Mouse (Mus musculus): ENCODE measurements around the gene Xpr1. TPM values are rescaled to one million over a fixed set of nuclear protein-coding genes. Genes with fewer than 3 reads are reported as not detected.
A peak's percentile ranks its signal among the peaks of the same experiment; 100 is the strongest.

Gene Xpr1
- polyA plus RNA-seq, 1 experiment = 8.7 TPM

- Histone ChIP-seq H3K4me3 (peak overlapping the region; percentile 21), H3ac (ENCODE audit: control insufficient read depth, insufficient read length) (no peak overlapping the region), H3K27me3 (ENCODE audit: control insufficient read depth, insufficient read depth, insufficient read length) (no peaks in the 10 kb centered on the region), H3K4me2 (ENCODE audit: low read depth) (no peak overlapping the region), H3K36me3 (ENCODE audit: control insufficient read depth, insufficient read depth) (no peaks in the 10 kb centered on the region), H3K79me2 (ENCODE audit: control insufficient read depth, insufficient read depth) (no peaks in the 10 kb centered on the region)
- no peak for TF ChIP-seq POLR2AphosphoS2 (IDR thresholded peaks at IDR 0.05; ENCODE audit: insufficient read length, low read depth)
- TF ChIP-seq TCF3 (IDR thresholded peaks at IDR 0.05; ENCODE audit: insufficient read length, low read depth) = no peak
- no peak for TF ChIP-seq CEBPB (IDR thresholded peaks at IDR 0.05; ENCODE audit: insufficient read depth, poor library complexity, severe bottlenecking)
- no peak for TF ChIP-seq POLR2A (IDR thresholded peaks at IDR 0.05; ENCODE audit: insufficient read length, low read depth)
- TF ChIP-seq USF1 (IDR thresholded peaks at IDR 0.05; ENCODE audit: low read depth) = no peak
- TF ChIP-seq MAX (IDR thresholded peaks at IDR 0.05; ENCODE audit: low read depth) = no peak
Observed at GRCm38 (mm10) chr1:155245516-155245915, 171.7 kb downstream of the Xpr1 start.

GRCm38 (mm10) chr1:155244771-155245211 lies 172.4 kb downstream of the Xpr1 start:
- no peaks in the 10 kb centered on the region for H3K79me2 ChIP-seq (ENCODE audit: control insufficient read depth, insufficient read depth)
- no peaks in the 10 kb centered on the region for H3K27me3 ChIP-seq (ENCODE audit: control insufficient read depth, insufficient read depth, insufficient read length)
- H3K36me3 ChIP-seq (ENCODE audit: control insufficient read depth, insufficient read depth) = no peaks in the 10 kb centered on the region
- H3ac ChIP-seq (ENCODE audit: control insufficient read depth, insufficient read length) = peak overlapping the region; percentile 52
- TF ChIP-seq MYOD1 (IDR thresholded peaks at IDR 0.05; ENCODE audit: control insufficient read depth in 1 of 3, insufficient read length in 2 of 3, low read depth in 2 of 3) (no peak), USF1 (IDR thresholded peaks at IDR 0.05; ENCODE audit: low read depth) (no peak), E2F4 (IDR thresholded peaks at IDR 0.05; ENCODE audit: insufficient read depth) (no peak), POLR2A (IDR thresholded peaks at IDR 0.05; ENCODE audit: insufficient read length, low read depth) (no peak), TCF3 (IDR thresholded peaks at IDR 0.05; ENCODE audit: insufficient read length, low read depth) (no peak), TCF12 (IDR thresholded peaks at IDR 0.05; ENCODE audit: insufficient read depth, poor library complexity, severe bottlenecking) (no peak)
- peak overlapping the region; percentile 21 for H3K4me3 ChIP-seq
- H3K4me2 ChIP-seq (ENCODE audit: low read depth) = peak overlapping the region; percentile 43

GRCm38 (mm10) chr1:155243797-155244770 lies 173.1 kb downstream of the Xpr1 start, which contains the start of gene BC034090:
Gene BC034090, minus strand, starts transcription at chr1:155244444.
- H3ac ChIP-seq (ENCODE audit: control insufficient read depth, insufficient read length) = peak within 1 kb of the TSS; percentile 52
- peak within 1 kb of the TSS; percentile 21 for H3K4me3 ChIP-seq
- H3K79me2 ChIP-seq (ENCODE audit: control insufficient read depth, insufficient read depth) = no peaks in the 10 kb centered on the region
- TF ChIP-seq CEBPB (IDR thresholded peaks at IDR 0.05; ENCODE audit: insufficient read depth, poor library complexity, severe bottlenecking) = no peak
- no peak for TF ChIP-seq MAX (IDR thresholded peaks at IDR 0.05; ENCODE audit: low read depth)
- no peak for TF ChIP-seq TCF12 (IDR thresholded peaks at IDR 0.05; ENCODE audit: insufficient read depth, poor library complexity, severe bottlenecking)
- no peak for TF ChIP-seq REST (IDR thresholded peaks at IDR 0.05; ENCODE audit: insufficient read depth, insufficient read length)
- TF ChIP-seq POLR2AphosphoS2 (IDR thresholded peaks at IDR 0.05; ENCODE audit: insufficient read length, low read depth) = no peak
- no peak for TF ChIP-seq MYOD1 (IDR thresholded peaks at IDR 0.05; ENCODE audit: control insufficient read depth in 1 of 3, insufficient read length in 2 of 3, low read depth in 2 of 3)
- no peak for TF ChIP-seq MYOG (IDR thresholded peaks at IDR 0.05; ENCODE audit: control insufficient read depth in 1 of 3, insufficient read depth in 1 of 3, insufficient read length in 2 of 3, low read depth in 2 of 3)
- no peak for TF ChIP-seq SRF (IDR thresholded peaks at IDR 0.05; ENCODE audit: control insufficient read depth, insufficient read length, low read depth)
- no peak for TF ChIP-seq TCF3 (IDR thresholded peaks at IDR 0.05; ENCODE audit: insufficient read length, low read depth)
- no peak for TF ChIP-seq POLR2A (IDR thresholded peaks at IDR 0.05; ENCODE audit: insufficient read length, low read depth)
- TF ChIP-seq E2F4 (IDR thresholded peaks at IDR 0.05; ENCODE audit: insufficient read depth) = no peak
- H3K36me3 ChIP-seq (ENCODE audit: control insufficient read depth, insufficient read depth) = no peaks in the 10 kb centered on the region
- H3K4me2 ChIP-seq (ENCODE audit: low read depth) = peak within 1 kb of the TSS; percentile 43
- no peaks in the 10 kb centered on the region for H3K27me3 ChIP-seq (ENCODE audit: control insufficient read depth, insufficient read depth, insufficient read length)

- Histone ChIP-seq H3ac (ENCODE audit: control insufficient read depth, insufficient read length) (no peak overlapping the region), H3K4me2 (ENCODE audit: low read depth) (no peak overlapping the region)
Observed at GRCm38 (mm10) chr1:155242488-155242745, 174.8 kb downstream of the Xpr1 start.

More at GRCm38 (mm10) chr1:155242488-155242745, 174.8 kb downstream of the Xpr1 start:
- H3K36me3 ChIP-seq (ENCODE audit: control insufficient read depth, insufficient read depth) = no peaks in the 10 kb centered on the region
- H3K79me2 ChIP-seq (ENCODE audit: control insufficient read depth, insufficient read depth) = no peaks in the 10 kb centered on the region
- no peak overlapping the region for H3K4me3 ChIP-seq
- no peak for TF ChIP-seq REST (IDR thresholded peaks at IDR 0.05; ENCODE audit: insufficient read depth, insufficient read length)
- TF ChIP-seq CEBPB (IDR thresholded peaks at IDR 0.05; ENCODE audit: insufficient read depth, poor library complexity, severe bottlenecking) = no peak
- no peak for TF ChIP-seq TCF3 (IDR thresholded peaks at IDR 0.05; ENCODE audit: insufficient read length, low read depth)
- TF ChIP-seq E2F4 (IDR thresholded peaks at IDR 0.05; ENCODE audit: insufficient read depth) = no peak
- TF ChIP-seq MYOD1 (IDR thresholded peaks at IDR 0.05; ENCODE audit: control insufficient read depth in 1 of 3, insufficient read length in 2 of 3, low read depth in 2 of 3) = no peak
- no peak for TF ChIP-seq POLR2AphosphoS2 (IDR thresholded peaks at IDR 0.05; ENCODE audit: insufficient read length, low read depth)
- TF ChIP-seq MAX (IDR thresholded peaks at IDR 0.05; ENCODE audit: low read depth) = no peak
- no peak for TF ChIP-seq MYOG (IDR thresholded peaks at IDR 0.05; ENCODE audit: control insufficient read depth in 1 of 3, insufficient read depth in 1 of 3, insufficient read length in 2 of 3, low read depth in 2 of 3)
- TF ChIP-seq POLR2A (IDR thresholded peaks at IDR 0.05; ENCODE audit: insufficient read length, low read depth) = no peak
- no peak for TF ChIP-seq TCF12 (IDR thresholded peaks at IDR 0.05; ENCODE audit: insufficient read depth, poor library complexity, severe bottlenecking)
- TF ChIP-seq SRF (IDR thresholded peaks at IDR 0.05; ENCODE audit: control insufficient read depth, insufficient read length, low read depth) = no peak
- no peak for TF ChIP-seq USF1 (IDR thresholded peaks at IDR 0.05; ENCODE audit: low read depth)
- no peaks in the 10 kb centered on the region for H3K27me3 ChIP-seq (ENCODE audit: control insufficient read depth, insufficient read depth, insufficient read length)

Data from myocyte (in vitro differentiated cells).